Mouse (Mus musculus): Measurements from ENCODE around the gene Rhof.

Gene Rhof

DNA sequence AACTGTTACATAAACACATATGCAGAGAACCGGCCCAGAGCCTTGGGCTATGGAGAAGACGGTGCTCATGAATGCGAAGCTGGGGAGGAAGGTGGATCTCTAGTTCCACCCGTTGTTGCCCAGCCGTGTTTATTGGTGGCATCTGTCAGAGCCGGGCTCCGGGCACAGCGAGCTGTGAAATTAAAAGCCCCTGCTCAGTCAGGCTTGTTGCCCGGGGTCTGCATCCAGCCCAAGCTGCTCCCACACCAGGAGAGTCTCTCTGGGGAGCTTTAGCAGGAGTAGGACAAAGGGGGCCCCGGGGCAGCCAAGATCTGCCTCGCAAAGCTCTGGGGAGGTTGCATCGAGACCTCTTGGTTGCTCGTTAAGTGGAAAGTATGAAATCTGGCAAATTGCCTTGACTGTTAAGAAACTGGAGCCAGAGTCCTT lies 22.2 kb downstream of the Rhof start:
- no peak for DNase-seq (ENCODE audit: low read depth)

DNA sequence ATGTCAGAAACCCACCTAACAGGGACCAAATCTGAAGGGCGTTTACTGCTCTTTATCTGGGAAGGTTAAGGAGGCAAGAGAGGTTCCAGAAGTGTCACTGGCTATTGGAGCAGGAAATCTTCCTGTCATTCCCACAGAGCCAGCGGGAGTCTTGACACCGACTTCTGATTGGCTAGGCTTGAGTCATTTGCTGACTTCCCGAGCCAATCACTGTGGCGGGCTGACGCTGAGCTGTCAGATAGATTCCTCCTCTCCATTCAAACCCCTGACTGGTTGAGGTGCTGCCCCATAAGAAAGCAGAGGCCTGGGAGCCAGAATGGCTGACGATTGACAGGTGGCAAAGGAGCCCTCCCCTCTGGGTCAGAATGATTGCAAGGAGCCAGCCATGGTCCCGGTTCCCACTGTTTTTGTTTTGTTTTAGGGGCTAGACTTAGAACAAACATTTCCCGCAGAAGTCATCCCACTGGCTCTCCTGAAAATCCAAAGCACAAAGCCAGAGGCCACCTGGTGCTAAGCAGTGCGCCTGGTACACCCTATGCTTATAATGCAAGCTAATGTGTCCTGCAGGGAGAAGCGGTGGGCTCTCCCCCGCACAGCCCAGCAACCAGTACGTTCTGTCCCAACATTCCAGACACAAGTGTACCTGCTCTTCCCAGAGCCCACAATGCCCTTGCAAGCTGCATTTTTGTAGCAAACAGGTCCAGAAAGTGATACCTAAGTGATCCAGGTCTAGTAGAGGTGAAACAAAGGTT lies 22.9 kb downstream of the Rhof start:
- DNase-seq (ENCODE audit: low read depth), result no peak

DNA sequence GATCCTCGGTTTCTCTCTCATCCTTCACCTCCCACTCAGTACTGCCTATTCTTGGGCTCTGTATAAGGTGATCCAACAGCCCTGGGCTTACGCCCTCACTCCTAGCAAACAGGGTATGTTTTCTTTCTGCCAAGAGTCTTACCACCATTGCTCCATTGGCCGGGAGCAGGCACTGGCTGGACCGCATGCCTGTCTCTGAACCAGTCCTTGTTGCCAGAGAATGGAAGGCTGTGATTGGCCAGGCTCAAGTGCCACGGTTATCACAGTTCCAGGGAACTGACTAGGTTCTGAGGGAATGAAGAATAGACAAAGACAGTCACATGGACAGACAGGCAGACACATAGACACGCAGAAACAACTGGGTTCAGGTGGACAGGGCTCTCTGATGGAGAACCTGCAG lies 27.7 kb downstream of the Rhof start:
- DNase-seq (ENCODE audit: low read depth), result no peak

DNA sequence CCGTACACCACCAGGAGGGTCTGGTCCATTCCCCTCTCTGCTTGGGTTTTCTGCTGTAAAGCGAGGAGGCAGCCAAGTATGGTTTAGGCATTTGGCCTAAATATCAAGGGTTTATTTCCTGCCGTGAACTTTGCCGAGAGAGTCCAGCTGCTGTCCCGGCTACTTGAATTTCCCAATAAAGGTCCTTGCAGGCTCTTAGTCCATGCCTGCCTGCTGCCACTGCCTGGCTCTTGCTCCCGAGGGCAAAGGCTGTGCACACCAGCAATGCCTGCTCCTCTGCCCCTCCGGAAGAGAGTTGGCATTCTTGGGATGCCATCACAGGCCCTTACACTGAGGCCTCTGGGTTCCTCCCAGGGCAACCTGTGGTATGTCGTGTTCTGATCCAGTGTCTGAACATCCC lies 28.9 kb downstream of the Rhof start:
- DNase-seq (ENCODE audit: low read depth), result no peak

DNA sequence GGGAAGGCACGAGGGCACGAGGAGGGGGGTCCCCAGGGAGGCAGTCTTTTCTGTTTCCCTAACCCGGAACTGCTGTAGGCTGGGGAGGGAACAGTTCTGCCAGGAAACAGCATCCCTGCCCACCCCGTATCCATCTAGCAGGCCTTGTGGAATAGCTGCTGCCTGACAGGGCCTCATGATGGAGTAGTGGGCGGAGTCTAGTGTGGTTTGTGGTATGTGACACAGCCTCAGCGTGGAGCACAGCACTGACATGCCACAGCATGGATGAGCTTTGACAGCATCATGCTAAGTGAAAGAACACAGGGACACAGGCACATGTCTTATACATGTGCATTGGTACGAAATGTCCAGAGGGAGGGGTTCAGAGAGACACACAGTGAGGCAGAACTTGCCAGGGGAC lies 30.1 kb downstream of the Rhof start:
- DNase-seq (ENCODE audit: low read depth), result no peak

DNA sequence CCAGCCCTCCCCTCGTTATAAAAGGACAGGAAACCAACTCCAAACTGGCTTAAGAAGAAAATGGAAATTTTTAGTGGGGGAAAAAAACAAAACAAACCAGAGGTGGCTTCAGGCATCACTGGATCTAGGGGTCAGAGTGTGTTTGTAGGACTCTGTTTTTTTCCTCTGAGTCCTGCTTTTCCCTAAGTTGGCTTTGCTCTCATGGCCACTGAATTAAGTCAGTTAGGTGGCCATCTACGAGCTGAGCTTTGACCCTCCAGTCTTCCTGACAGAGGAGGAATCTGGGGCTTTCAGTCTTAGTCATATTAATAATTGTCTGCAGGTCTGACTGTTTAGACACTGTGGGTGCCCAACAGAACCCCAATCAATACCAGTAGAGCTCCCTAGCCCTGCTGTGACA lies 34.0 kb downstream of the Rhof start:
- DNase-seq (ENCODE audit: low read depth), result no peak

DNA sequence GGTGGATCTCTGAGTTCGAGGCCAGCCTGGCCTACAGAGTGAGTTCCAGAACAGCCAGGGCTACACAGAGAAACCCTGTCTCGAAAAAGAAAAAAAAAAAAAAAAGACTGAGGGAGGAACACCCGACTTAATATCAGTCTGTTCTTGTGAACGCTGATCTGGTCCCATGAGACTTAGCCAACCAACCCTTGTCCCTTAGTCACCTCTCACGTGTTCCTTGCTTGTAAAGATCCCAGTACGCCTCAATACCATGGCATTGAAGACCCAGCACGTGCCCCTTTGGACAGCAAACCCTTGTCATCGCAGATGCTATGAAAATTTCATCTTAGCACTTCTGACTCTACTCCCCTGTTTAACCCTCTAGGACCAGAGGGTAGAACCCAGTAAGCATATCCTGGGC lies 36.2 kb downstream of the Rhof start:
- DNase-seq (ENCODE audit: low read depth), result no peak

DNA sequence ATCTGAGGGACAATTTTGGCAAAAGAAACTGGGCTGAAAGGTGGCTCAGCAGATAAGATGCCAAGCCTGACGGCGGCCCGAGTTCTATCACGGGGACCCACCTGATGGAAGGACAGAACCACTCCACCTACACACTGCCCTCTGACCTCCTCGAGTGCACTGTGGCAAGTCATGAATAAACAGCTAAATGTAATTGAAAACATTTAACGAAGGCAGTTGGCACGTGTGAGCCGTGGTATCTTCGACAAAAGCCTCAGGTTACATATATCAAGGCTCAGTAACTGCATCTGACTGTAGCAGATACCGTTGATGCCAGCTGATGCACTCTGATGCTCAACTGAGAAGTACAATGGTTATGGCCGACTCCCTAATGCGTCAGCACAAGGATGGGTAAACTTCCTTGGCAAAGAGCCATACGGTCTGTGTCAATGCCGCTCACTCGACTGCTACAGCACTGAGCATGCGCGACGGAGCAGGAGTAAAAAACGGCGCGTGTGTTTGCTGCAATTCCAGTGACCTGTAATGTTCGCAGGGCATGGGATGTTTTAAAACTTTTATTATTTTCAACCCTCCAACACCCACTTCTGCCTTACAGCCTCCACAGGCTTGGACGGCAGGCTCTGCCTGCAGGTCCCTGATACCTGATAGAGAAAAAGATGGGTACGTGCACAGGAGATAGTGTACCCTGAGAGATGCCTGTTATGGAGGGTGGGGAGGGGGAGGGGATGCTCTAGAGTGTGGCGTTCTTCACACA lies 38.1 kb downstream of the Rhof start:
- no peak for DNase-seq (ENCODE audit: low read depth)

DNA sequence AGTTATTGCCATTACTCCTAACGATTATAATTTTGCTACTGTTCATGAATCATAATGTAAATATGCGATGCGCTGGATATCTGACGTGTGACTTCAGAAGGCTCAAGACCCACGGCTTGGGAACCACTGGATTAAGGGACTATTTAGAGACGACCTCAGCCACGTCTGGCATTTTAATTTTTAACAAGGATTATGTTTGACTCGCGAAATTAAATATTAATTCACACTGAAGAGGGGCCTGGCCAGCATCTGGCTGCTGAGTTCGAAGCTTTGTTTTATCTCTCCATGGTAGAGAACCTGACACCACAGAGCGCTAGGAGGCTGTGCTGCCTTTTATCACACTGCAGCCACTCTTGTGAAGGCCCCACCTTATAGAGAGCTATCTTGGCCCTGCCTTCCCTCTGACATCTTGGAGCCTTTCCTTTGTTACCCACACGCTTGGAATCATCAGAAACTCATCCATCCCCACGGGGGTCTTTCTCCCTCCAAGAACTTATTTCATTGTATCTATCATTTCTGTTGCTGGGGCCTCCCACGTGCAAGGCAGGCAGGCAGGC lies 39.3 kb downstream of the Rhof start:
- DNase-seq (ENCODE audit: low read depth), result no peak

DNA sequence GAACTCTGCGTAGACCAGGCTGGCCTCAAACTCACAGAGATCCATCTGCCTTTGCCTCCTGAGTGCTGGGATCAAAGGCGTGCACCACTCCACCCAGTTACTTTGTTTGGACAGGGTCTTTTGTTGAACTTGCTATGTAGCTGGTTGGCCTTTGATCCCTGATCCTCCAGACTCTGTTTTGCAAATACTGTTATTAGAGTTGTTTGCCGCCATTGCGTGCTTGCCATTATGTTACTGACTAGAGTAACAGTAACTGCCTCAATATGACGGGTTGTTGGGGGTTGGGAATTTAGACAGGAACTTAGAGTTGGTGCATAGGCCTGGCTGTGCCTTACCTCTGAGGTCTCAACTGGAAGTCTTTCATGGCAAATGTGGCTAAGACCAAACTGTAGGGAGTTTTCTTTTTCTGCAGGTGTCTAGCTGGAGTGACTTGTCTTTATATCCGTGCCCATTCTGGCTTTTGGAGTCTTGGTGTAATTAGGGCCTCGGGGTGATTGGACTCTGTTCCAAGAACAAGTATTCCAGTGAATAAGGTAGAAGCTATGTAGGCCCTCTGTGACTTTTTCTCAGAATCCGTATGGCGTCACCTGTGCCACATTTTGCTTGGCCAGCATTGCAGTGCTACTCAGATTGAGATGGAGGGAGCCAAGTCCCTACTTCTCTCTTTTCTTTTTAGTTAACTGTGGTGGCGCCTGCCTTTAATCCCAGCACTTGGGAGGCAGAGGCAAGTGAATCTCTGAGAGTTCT lies 41.8 kb downstream of the Rhof start:
- no peak for DNase-seq (ENCODE audit: low read depth)

DNA sequence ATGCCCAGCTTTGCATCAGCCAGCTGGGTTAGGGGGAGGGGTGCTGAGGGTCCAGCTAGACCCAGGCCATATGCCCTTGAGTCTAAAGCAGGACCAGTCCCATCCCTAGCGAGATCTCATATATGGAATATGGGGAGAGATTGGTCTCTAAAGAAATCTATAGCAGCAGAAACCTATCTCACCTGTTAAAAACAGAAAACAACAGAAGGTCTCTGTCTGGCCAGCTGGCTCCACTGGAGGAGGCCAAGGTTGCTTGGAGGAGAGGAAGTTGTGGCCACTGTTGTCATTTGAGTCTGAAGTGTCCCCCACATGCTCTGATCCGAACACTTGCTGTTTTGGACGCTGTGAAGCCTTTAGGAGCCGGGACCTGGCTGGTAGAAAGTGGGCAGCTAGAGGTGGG lies 43.7 kb downstream of the Rhof start:
- DNase-seq (ENCODE audit: low read depth), result no peak

DNA sequence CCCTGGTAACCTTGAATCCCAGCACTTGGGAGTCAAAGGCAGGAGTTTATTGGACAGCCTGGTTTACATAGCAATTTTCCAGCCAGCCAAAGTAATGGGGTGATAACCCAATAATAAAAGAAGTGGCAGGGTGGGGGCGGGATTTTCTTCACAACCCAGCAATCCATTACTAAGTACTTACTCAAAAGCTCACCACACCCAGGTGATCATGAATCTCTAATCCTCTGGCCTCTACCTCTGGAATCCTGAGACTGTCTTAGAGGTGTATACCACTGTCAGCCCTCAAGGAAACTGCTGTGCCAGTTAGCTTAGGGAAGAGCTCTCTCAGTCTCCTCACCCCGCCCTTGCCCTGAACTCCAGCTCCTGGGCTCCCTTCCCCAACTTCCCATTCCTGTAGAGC lies 46.0 kb downstream of the Rhof start:
- DNase-seq (ENCODE audit: low read depth), result no peak

DNA sequence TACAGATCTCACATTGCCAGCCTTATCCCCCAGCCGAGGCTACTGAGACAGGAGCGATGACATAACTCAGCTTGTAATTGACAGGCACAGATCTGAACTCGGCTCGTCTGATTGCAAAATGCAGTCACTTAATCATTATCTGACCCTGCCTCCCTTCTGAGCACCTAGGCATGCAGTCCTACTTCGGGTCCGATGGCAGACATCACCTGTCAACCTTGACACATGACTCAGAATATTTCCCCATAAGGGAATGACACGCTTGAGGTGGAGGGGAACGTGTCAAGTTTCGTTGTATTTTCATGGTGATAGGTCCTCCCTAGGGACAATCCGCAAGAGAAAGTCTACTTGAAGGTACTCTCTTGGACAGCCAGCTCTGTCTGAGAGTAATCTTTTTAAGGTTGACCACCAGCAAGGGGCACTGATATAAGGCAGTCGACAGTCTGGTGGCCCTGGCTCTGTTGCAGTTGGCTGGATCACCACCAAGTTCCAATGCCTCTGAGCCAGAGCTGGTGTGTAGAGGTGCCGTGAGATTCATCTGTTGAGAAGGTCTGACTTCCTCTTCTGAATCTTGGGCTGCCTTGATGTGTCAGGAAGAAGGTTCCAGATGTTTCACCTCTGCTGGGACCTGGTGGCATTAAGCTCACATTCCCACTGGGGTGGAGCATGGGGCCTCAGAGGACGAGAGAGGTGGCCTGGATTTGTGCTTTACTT lies 49.0 kb downstream of the Rhof start:
- no peak for DNase-seq (ENCODE audit: low read depth)

DNA sequence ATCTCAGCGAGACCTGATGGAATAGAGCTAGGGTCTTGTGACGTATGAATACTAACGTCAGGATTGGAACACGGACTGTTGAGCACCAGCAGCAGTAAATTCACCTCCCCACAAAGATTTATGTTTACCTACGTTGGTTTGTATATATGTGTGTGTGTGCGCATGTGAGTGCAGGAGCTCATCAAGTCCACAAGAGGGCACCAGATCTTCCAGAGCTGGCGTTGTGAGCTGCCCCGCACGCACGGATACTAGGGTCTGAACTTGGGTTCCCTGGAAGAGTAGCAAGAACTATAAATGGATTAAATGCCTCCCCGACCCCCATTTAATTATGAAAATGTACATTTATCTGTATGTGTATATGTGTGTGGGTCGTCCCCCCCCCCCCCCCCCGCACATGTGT lies 52.0 kb downstream of the Rhof start:
- no peak for DNase-seq (ENCODE audit: low read depth)

DNA sequence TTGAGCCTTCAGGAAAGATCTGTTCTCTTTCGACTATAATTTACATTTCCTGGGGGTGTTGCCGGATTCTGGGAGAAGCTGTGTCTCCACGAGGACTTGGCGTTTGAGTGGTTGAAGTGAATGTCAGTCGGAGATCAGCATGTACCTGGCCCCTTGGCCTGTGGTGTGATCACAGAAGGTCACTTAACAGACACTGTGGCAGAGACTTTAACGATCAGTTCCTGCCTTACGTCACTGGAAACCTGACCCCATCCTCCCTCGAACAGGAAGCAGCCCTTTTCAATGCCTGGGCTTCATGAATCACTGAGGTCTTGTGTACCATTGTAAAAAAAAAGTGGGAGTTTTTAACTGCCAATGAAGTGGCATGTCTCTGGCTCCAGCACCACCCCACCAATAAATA lies 52.5 kb downstream of the Rhof start:
- no peak for DNase-seq (ENCODE audit: low read depth)

DNA sequence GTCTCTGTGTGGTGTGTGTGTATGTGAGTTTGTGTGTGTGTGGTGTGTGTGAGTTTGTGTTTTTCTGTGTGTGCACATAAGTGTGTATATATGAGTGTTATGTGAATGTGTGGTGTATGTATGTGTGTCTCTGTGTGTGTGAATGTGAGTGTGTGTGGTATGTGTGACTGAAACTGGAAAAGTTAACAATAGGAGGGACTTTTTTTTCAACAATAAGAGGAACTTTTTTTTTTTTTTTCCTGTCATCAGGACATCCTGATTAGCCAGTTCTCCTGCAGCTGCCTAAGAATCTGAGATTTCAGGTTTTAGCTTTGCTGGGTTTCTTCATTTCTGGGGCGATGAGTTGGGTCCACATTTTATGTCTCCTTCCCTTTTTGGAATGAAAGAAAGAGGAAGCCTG lies 52.9 kb downstream of the Rhof start:
- no peak for DNase-seq (ENCODE audit: low read depth)

DNA sequence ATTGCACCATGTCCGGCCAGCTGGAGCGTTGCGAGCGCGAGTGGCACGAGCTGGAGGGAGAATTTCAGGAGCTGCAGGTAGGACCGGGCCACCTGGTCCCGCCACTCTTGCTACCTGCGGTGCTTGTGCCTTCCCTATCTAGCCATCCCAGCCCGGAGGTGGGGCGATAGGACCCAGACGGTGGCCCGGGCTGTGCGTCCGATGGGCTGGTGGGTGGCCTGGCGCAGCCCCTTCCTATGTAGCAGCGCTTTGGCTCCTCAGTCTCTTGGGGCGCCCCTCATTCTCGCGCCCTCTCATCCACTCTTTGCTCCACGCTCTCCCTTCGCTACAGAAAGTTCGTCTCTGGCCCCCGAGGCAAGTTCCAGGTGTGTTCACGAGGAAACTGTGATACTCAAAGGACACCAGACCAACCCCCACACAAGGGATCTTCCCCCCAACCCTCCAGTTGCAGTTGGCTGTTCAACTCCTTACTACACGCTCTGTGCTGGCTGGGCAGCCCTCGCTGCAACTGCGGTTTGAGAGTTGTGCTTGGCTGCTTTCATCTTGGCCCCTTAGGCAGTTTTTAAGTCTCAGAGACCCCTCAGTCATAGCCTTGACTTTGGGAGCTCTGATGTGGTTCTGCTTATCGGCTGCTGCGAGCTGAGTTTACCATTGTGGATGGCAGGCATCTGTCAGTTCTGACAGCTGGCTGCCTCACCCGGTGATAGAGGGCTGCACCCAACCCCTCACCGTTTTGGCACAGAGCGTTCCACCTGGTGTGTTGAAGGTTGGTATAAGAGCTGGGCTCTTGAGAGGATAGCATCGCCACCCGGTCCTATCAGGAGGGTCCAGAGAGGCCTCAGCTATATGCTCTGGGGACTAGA lies 55.8 kb downstream of the Rhof start:
- DNase-seq (ENCODE audit: low read depth), result no peak

DNA sequence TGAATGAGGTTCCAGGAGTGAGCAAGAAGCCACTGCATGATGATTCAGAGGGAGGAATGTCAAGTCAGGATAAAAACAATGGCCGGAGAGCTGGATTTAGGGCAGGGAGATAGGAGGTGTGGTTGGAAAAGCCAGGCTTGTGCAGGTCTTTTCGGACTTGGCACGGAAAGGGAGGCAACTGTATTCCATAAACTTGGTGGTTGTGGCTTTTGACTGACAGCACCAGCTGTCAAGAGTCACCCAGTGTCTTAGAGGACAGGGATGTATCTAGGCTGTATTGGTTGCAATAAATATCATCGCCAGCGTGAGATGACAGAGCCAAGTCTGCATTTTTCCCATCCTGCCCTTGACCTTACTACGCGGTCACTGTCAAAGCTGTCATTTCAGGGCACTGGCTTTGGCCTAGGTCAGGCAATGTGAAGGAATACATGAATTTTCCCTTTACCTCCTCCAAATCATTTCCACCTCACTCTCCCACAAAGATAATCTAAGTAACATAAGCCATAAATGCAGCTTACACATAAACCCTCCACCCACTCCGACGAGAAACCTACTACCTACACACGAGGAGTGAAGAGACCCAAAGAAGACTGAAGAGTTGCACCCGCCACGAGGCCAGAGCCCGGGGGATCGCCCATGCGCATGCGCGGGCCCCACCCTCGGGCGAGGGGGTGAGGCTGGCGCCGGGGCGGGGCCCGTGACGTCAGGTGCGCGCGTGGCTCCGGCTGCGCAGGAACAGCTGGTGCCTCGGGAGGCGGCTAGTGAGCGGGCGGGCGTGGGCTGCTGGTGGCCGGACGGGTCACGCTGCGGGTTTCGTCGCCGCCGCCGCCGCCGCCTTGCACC lies 56.7 kb downstream of the Rhof start:
- peak; percentile 67 for DNase-seq (ENCODE audit: low read depth)

DNA sequence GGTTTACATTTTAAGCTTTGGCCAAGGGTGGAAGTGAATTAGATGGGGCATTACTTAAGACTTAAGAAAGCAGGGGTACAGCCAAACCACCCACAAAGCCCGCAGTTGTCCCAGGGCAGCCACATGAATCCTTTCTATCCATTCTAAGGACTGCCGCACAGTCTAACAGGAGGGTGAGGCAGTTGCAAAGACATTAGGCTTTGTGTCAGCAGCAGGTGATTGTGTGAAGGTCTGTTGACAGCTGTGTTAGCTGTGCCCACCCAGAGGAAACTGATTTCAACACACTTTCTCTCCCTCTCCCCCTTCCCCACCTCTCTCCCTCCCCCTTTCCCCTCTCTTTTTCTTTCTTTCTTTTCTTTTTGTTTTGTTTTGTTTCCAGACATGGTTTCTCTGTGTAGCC lies 63.8 kb downstream of the Rhof start:
- DNase-seq (ENCODE audit: low read depth), result no peak

DNA sequence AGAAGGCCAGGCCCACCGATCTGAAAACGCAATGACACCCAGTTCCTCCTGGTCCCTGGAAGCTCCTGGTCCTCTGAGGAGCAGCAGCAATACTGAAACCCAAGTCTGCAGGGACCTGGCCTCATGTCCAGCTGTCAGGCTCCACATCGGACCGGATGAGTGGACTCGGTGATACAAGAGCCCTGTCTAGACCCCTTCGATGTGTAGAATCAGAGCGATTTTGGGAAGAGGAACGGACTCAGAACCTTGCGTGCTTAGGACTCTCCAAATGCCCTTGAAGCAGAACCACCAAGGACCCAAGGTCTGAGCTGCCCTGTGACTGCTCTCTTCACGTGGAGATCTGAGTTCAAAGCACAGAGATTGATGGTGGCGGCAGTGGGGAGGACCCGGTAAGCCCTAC lies 64.4 kb downstream of the Rhof start, which contains the start of gene Tmem120b:
Gene Tmem120b, plus strand, starts transcription at position 301 of the 400 bp plus-strand sequence.
- DNase-seq (ENCODE audit: low read depth), result no peak

Measured in fibroblast of lung, adult 2 months (primary cell).